Mouse (Mus musculus): ENCODE measurements around the gene Hipk3.

The Hipk3 gene

GRCm38 (mm10) chr2:104470536-104470935 is 23.7 kb downstream of the Hipk3 start:
- DNase-seq, result no peak

- DNase-seq, result no peak
Measured at GRCm38 (mm10) chr2:104468419-104468818, 25.8 kb downstream of the Hipk3 start.

- DNase-seq, result no peak
Measured at GRCm38 (mm10) chr2:104466908-104467616, 27.2 kb downstream of the Hipk3 start.

GRCm38 (mm10) chr2:104465639-104466430 is 28.4 kb downstream of the Hipk3 start:
- no peak for DNase-seq

GRCm38 (mm10) chr2:104460021-104460420 is 34.2 kb downstream of the Hipk3 start:
- no peak for DNase-seq

GRCm38 (mm10) chr2:104458569-104459332 is 35.5 kb downstream of the Hipk3 start:
- DNase-seq, result no peak

- DNase-seq, result no peak
Measured at GRCm38 (mm10) chr2:104457106-104457505, 37.1 kb downstream of the Hipk3 start.

- no peak for DNase-seq
Measured at GRCm38 (mm10) chr2:104450685-104451084, 43.6 kb downstream of the Hipk3 start.

GRCm38 (mm10) chr2:104449191-104449590 is 45.1 kb downstream of the Hipk3 start:
- DNase-seq, result no peak

- DNase-seq, result no peak
Measured at GRCm38 (mm10) chr2:104448201-104448600, 46.0 kb downstream of the Hipk3 start.

GRCm38 (mm10) chr2:104446016-104446415 is 48.2 kb downstream of the Hipk3 start:
- DNase-seq, result no peak

- peak; percentile 74 for DNase-seq
Measured at GRCm38 (mm10) chr2:104444776-104445175, 49.5 kb downstream of the Hipk3 start.

GRCm38 (mm10) chr2:104442341-104442740 is 51.9 kb downstream of the Hipk3 start:
- no peak for DNase-seq

- no peak for DNase-seq
Measured at GRCm38 (mm10) chr2:104436226-104436625, 58.0 kb downstream of the Hipk3 start.

- DNase-seq, result no peak
Measured at GRCm38 (mm10) chr2:104431067-104431466, 63.2 kb downstream of the Hipk3 start.

- DNase-seq, result no peak
Measured at GRCm38 (mm10) chr2:104430566-104430965, 63.7 kb downstream of the Hipk3 start.

- DNase-seq, result no peak
Measured at GRCm38 (mm10) chr2:104426112-104426511, 68.1 kb downstream of the Hipk3 start.

- no peak for DNase-seq
Measured at GRCm38 (mm10) chr2:104422230-104422629, 72.0 kb downstream of the Hipk3 start.

- DNase-seq, result no peak
Measured at GRCm38 (mm10) chr2:104420805-104421204, 73.4 kb downstream of the Hipk3 start.

GRCm38 (mm10) chr2:104419999-104420398 is 74.2 kb downstream of the Hipk3 start:
- no peak for DNase-seq

GRCm38 (mm10) chr2:104419411-104419810 is 74.8 kb downstream of the Hipk3 start:
- DNase-seq, result no peak

GRCm38 (mm10) chr2:104413011-104413410 is 81.2 kb downstream of the Hipk3 start:
- no peak for DNase-seq

GRCm38 (mm10) chr2:104412496-104412895 is 81.8 kb downstream of the Hipk3 start:
- no peak for DNase-seq

GRCm38 (mm10) chr2:104411806-104412205 is 82.4 kb downstream of the Hipk3 start:
- DNase-seq, result no peak
